20 mouse cellular contexts compared by ENCODE assay signal in the genomic region with DNA sequence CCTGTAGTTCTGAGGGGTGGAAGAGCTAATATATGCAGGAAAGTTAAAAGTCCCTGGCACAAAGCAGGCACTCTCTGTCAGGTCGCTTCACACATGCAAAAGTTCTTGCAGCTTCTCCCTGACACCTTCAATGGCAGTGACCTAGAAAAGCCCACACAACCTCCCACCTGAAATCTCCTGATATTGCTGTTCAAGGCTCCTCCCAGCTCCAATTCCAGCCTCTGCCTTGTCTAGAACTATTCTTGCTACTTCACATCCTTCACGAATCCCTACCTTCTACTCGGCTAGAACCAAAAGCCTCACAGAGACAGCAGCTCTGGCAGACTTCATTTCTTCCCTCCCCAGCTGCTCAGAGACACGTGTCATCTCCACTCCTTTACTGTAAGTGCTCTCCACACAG.
DNase-seq lines count a peak whose midpoint lies in the region; ATAC-seq and TF ChIP-seq lines count a peak whose summit lies in the region.
"Had no signal": no experiment of that assay in that cellular context is flagged by ENCODE, and none has a peak within 500 bp of the region (broad histone marks: within the 10 kb centered on the region; RNA-seq: fewer than 3 reads in every experiment).

No protein-coding gene starts in this region.

- no peaks in the 10 kb centered on the region for H3K9me3 ChIP-seq in liver, postnatal 0 days (ENCODE audit: low read length)
- H3K9me3 ChIP-seq: embryonic facial prominence, embryonic 10.5 days; forebrain, embryonic 13.5 days; heart, embryonic 13.5 days; hindbrain, embryonic 15.5 days had no signal

- no peak for TF ChIP-seq CTCF in liver, postnatal 0 days (IDR thresholded peaks at IDR 0.05; ENCODE audit: low read depth)

- no peak for ATAC-seq in liver, postnatal 0 days
- ATAC-seq: activated CD4-positive, CD25-positive, alpha-beta regulatory T cell, adult 4 months; forebrain, embryonic 13.5 days; forebrain, postnatal 0 days; Patski had no signal

- H3K9ac ChIP-seq in liver, postnatal 0 days (replicated peaks) = no peak overlapping the region
- H3K9ac ChIP-seq: forebrain, embryonic 13.5 days; forebrain, postnatal 0 days; heart, embryonic 13.5 days; hindbrain, embryonic 15.5 days had no signal

- intact Hi-C loops in left cerebral cortex, postnatal 14 days (cut with DNase I) = no loop called here

- peaks cover 18% of the 10 kb centered on the region for H3K4me1 ChIP-seq in liver, postnatal 0 days (ENCODE audit: insufficient read depth)

- H3K4me3 ChIP-seq in liver, postnatal 0 days (ENCODE audit: low read depth, low read length) = no peak overlapping the region
- H3K4me3 ChIP-seq: embryonic facial prominence, embryonic 10.5 days; forebrain, embryonic 13.5 days; heart, embryonic 13.5 days; hindbrain, embryonic 15.5 days had no signal

- H3K4me2 ChIP-seq in liver, postnatal 0 days (ENCODE audit: low read depth, low read length) = no peak overlapping the region
- H3K4me2 ChIP-seq: forebrain, embryonic 13.5 days; heart, embryonic 13.5 days; hindbrain, embryonic 15.5 days had no signal

- H3K36me3 ChIP-seq in liver, postnatal 0 days (replicated peaks; ENCODE audit: insufficient read depth, low read length) = no peaks in the 10 kb centered on the region
- H3K36me3 ChIP-seq: embryonic facial prominence, embryonic 10.5 days; heart, embryonic 13.5 days; hindbrain, embryonic 15.5 days had no signal

- WGBS in liver, postnatal 0 days (ENCODE audit: insufficient replicate concordance) = 68% methylated on average over 4 of the region's 4 CpGs

- no peak overlapping the region for H3K27ac ChIP-seq in liver, postnatal 0 days (ENCODE audit: low read depth)
- H3K27ac ChIP-seq: embryonic facial prominence, embryonic 10.5 days; forebrain, embryonic 13.5 days; heart, embryonic 13.5 days; hindbrain, embryonic 15.5 days had no signal

- no peaks in the 10 kb centered on the region for H3K27me3 ChIP-seq in liver, postnatal 0 days (ENCODE audit: insufficient read depth, low read length)
- H3K27me3 ChIP-seq: forebrain, embryonic 13.5 days; heart, embryonic 13.5 days; hindbrain, embryonic 15.5 days; Patski had no signal

- no peak for TF ChIP-seq EP300 in liver, postnatal 0 days (IDR thresholded peaks at IDR 0.05; ENCODE audit: low read depth)

- peak; percentile 55 to 58 for DNase-seq in frontal cortex, adult 2 months (ENCODE audit: extremely low spot score in 1 of 2, low spot score in 1 of 2)
- no peak for DNase-seq in frontal cortex, postnatal 10 days (ENCODE audit: low spot score in 2 of 2)
- DNase-seq in right cerebral cortex, adult 18-20 months = peak; percentile 70
- no peak for DNase-seq in right cerebral cortex, postnatal 4 days
- DNase-seq in left cerebral cortex, postnatal 14 days (ENCODE audit: low spot score in 2 of 2) = peak; percentile 16 to 30
- peak; percentile 85 for DNase-seq in telencephalon, adult 2 months (ENCODE audit: low read depth, low spot score)
- no peak for DNase-seq in layer of hippocampus, adult 11-12 months (ENCODE audit: low spot score)
- DNase-seq in liver, postnatal 0 days = no peak
- DNase-seq: adrenal gland, adult 2 months; adrenal gland, postnatal 25 days; forebrain, postnatal 0 days; gastrocnemius, postnatal 36 days; heart, adult 11 months; heart, postnatal 36 days had no signal

Comparison
In these comparisons a context has a peak if more than half of its experiments do, and no peak if none do; other contexts are left out.
1. DNase-seq: peak in frontal cortex, adult 2 months (2 of 2), right cerebral cortex, adult 18-20 months (single experiment), left cerebral cortex, postnatal 14 days (2 of 2) and telencephalon, adult 2 months (single experiment); none in frontal cortex, postnatal 10 days (0 of 2), right cerebral cortex, postnatal 4 days (single experiment), layer of hippocampus, adult 11-12 months (single experiment) and liver, postnatal 0 days (single experiment).